Mouse (Mus musculus) embryonic facial prominence, embryonic 13.5 days (tissue): ENCODE measurements around the gene Rxfp3. TPM values are rescaled to one million over a fixed set of nuclear protein-coding genes. Genes with fewer than 3 reads are reported as not detected.

Experiments
- ATAC-seq: fragments of 200-750 bp; cut with Nextera tagmentation; 2 replicates; pipeline ENCODE4 v1.8.0; 2017; ENCODE audit warnings: low read depth; ENCODE audit not compliant: insufficient number of reproducible peaks, insufficient read depth, low FRiP score, low TSS enrichment
- H3K27ac ChIP-seq: fragments of 300-500 bp; sonication (generic); 2 replicates; pipeline ENCODE4 v1.5.1; 2015; ENCODE audit warnings: moderate library complexity, mild to moderate bottlenecking, inconsistent platforms
- H3K27me3 ChIP-seq: fragments of 300-500 bp; sonication (generic); 2 replicates; pipeline ENCODE4 v1.6.1; 2015; ENCODE audit warnings: mild to moderate bottlenecking, inconsistent platforms
- H3K36me3 ChIP-seq: fragments of 300-500 bp; sonication (generic); 2 replicates; pipeline ENCODE4 v1.6.1; 2015; ENCODE audit warnings: mild to moderate bottlenecking, inconsistent platforms
- H3K4me1 ChIP-seq: fragments of 300-500 bp; sonication (generic); 2 replicates; pipeline ENCODE4 v1.6.1; 2015; ENCODE audit warnings: inconsistent platforms
- H3K4me2 ChIP-seq: fragments of 300-500 bp; sonication (generic); 2 replicates; pipeline ENCODE4 v1.6.1; 2015; ENCODE audit warnings: moderate library complexity, mild to moderate bottlenecking, inconsistent platforms
- H3K4me3 ChIP-seq: fragments of 300-500 bp; sonication (generic); 2 replicates; pipeline ENCODE4 v1.5.1; 2015; ENCODE audit warnings: mild to moderate bottlenecking, inconsistent platforms
- H3K9ac ChIP-seq: fragments of 300-500 bp; sonication (generic); 2 replicates; pipeline ENCODE4 v1.6.1; 2015; ENCODE audit warnings: mild to moderate bottlenecking, inconsistent platforms
- H3K9me3 ChIP-seq: fragments of 300-500 bp; sonication (generic); 2 replicates; pipeline ENCODE4 v1.6.1; 2016; ENCODE audit warnings: inconsistent platforms
- WGBS: fragments of 180-500 bp; shearing (Covaris S2); methylation state at CpG from one replicate; pipeline ENCODE4 v1.1.7; 2015; ENCODE audit warnings: mixed read lengths; 5-methylcytosine and 5-hydroxymethylcytosine counted together
- polyA plus RNA-seq: library from polyadenylated mRNA; unstranded; fragments of >200 nt; fragmentation: Nextera tagmentation; extraction: Ambion mirVana; gene quantifications from 2 replicates; pipeline ENCODE4 v1.2.1, GENCODE M21; 2015

The Rxfp3 gene
- polyA plus RNA-seq, 1 experiment from 2014 or later: 2.7 TPM

- ATAC-seq: no peak
Observed at GRCm38 (mm10) chr15:10985756-10986155, 52.0 kb downstream of the Rxfp3 start.

More at GRCm38 (mm10) chr15:10985756-10986155, 52.0 kb downstream of the Rxfp3 start:
- Histone ChIP-seq H3K4me1 (peaks cover 10% of the 10 kb centered on the region), H3K4me3 (no peak overlapping the region), H3K9ac (no peak overlapping the region), H3K27me3 (no peaks in the 10 kb centered on the region), H3K9me3 (no peaks in the 10 kb centered on the region), H3K4me2 (no peak overlapping the region), H3K27ac (no peak overlapping the region), H3K36me3 (peaks cover 26% of the 10 kb centered on the region)
- WGBS: 80% methylated on average over 6 of the region's 6 CpGs

Other genes with a start within 250 kb of the Rxfp3 start
- gene C1qtnf3, start 85.7 kb downstream of the Rxfp3 start, polyA plus RNA-seq: 4.2 and 7.0 TPM in 2 replicates
- 18.7 and 23.5 TPM in 2 replicates for gene Amacr, start 56.2 kb downstream of the Rxfp3 start, polyA plus RNA-seq
- 0.72 and 0.81 TPM in 2 replicates for gene Slc45a2, start 37.3 kb downstream of the Rxfp3 start, polyA plus RNA-seq
- gene Adamts12, start 26.8 kb upstream of the Rxfp3 start, polyA plus RNA-seq: 6.0 and 6.6 TPM in 2 replicates